Mouse (Mus musculus): ENCODE data around the gene Haus7. TPM values are rescaled to one million over a fixed set of nuclear protein-coding genes. Genes with fewer than 3 reads are reported as not detected.

Haus7 gene
- total and polyA plus RNA-seq, 2 experiments from 2014 or later, result 25.3 to 60.8 TPM

DNA sequence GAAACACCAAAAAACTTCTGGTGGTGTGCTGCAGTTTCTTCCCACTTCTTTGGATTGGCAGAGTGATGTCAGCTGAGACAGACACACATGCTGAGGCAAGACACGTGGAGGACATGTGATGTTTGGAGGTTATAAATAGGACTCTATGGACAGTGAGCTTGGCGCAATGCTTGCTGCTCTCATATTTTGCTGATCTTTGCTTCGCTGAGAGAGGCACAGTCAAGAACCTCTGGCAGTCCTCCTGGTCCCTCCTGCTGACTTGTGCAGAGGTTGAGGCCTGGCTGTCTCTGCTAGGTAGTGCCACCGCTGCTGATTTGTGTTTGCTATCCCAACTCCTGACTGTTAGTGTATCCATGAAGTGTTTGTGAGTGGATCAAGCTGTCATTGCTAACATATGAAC lies 67.4 kb downstream of the Haus7 start:
- Histone ChIP-seq H3K4me1 (ENCODE audit: insufficient read depth) (no peaks in the 10 kb centered on the region), H3K27me3 (ENCODE audit: insufficient read depth, low read length) (no peaks in the 10 kb centered on the region), H3K9ac (no peak overlapping the region), H3K4me3 (ENCODE audit: low read depth, low read length) (no peak overlapping the region), H3K36me3 (ENCODE audit: insufficient read depth) (no peaks in the 10 kb centered on the region), H3K27ac (ENCODE audit: low read depth, low read length) (no peak overlapping the region), H3K9me3 (ENCODE audit: low read length) (no peaks in the 10 kb centered on the region), H3K4me2 (ENCODE audit: low read depth) (no peak overlapping the region)
- 85% methylated on average over 4 of the region's 4 CpGs for WGBS
- no peak for TF ChIP-seq CTCF (IDR thresholded peaks at IDR 0.05; ENCODE audit: low read depth)
- DNase-seq (no peak), ATAC-seq (no peak)

Other genes with a start within 250 kb of the Haus7 start
- 0.31 TPM in 1 of 2 replicates, not detected in the other for gene Xlr4b, start 244.7 kb downstream of the Haus7 start, total RNA-seq (2014; rRNA removed)
- 0.17 and 0.79 TPM in 2 replicates for gene Xlr4b, start 244.7 kb downstream of the Haus7 start, polyA plus RNA-seq (2015; fragmentation: Nextera tagmentation; extraction: Ambion mirVana)
- 20.5 and 23.7 TPM in 2 replicates for gene F8a, start 230.8 kb downstream of the Haus7 start, total RNA-seq (2014; rRNA removed)
- gene F8a, start 230.8 kb downstream of the Haus7 start, polyA plus RNA-seq (2015; fragmentation: Nextera tagmentation; extraction: Ambion mirVana), result 33.0 and 34.3 TPM in 2 replicates
- gene Xlr4c, start 215.9 kb downstream of the Haus7 start, total RNA-seq (2014; rRNA removed), result not detected in 2 replicates
- 0.35 TPM in 1 of 2 replicates, not detected in the other for gene Xlr4c, start 215.9 kb downstream of the Haus7 start, polyA plus RNA-seq (2015; fragmentation: Nextera tagmentation; extraction: Ambion mirVana)
- gene Xlr3c, start 193.7 kb downstream of the Haus7 start, total RNA-seq (2014; rRNA removed), result not detected in 2 replicates
- gene Xlr3c, start 193.7 kb downstream of the Haus7 start, polyA plus RNA-seq (2015; fragmentation: Nextera tagmentation; extraction: Ambion mirVana), result 0.11 TPM in 1 of 2 replicates, not detected in the other
- not detected in 2 replicates for gene Xlr5a, start 166.1 kb downstream of the Haus7 start, total RNA-seq (2014; rRNA removed)
- not detected in 2 replicates for gene Xlr5a, start 166.1 kb downstream of the Haus7 start, polyA plus RNA-seq (2015; fragmentation: Nextera tagmentation; extraction: Ambion mirVana)
- gene Xlr5c, start 166.1 kb downstream of the Haus7 start, total RNA-seq (2014; rRNA removed), result not detected in 2 replicates
- gene Xlr5c, start 166.1 kb downstream of the Haus7 start, polyA plus RNA-seq (2015; fragmentation: Nextera tagmentation; extraction: Ambion mirVana), result not detected in 2 replicates
- not detected in 2 replicates for gene Gm45015, start 122.2 kb downstream of the Haus7 start, total RNA-seq (2014; rRNA removed)
- not detected in 2 replicates for gene Gm45015, start 122.2 kb downstream of the Haus7 start, polyA plus RNA-seq (2015; fragmentation: Nextera tagmentation; extraction: Ambion mirVana)
- 24.6 and 32.3 TPM in 2 replicates for gene Zfp275, start 116.4 kb downstream of the Haus7 start, total RNA-seq (2014; rRNA removed)
- gene Zfp275, start 116.4 kb downstream of the Haus7 start, polyA plus RNA-seq (2015; fragmentation: Nextera tagmentation; extraction: Ambion mirVana), result 3.7 and 5.2 TPM in 2 replicates
- gene Gm18336, start 60.3 kb downstream of the Haus7 start, total RNA-seq (2014; rRNA removed), result 0.19 TPM in 1 of 2 replicates, not detected in the other
- 0.07 TPM in 1 of 2 replicates, not detected in the other for gene Gm18336, start 60.3 kb downstream of the Haus7 start, polyA plus RNA-seq (2015; fragmentation: Nextera tagmentation; extraction: Ambion mirVana)
- gene Zfp92, start 47.9 kb downstream of the Haus7 start, total RNA-seq (2014; rRNA removed), result 2.3 and 4.0 TPM in 2 replicates
- 0.54 and 0.80 TPM in 2 replicates for gene Zfp92, start 47.9 kb downstream of the Haus7 start, polyA plus RNA-seq (2015; fragmentation: Nextera tagmentation; extraction: Ambion mirVana)
- not detected in 2 replicates for gene Trex2, start 23.7 kb downstream of the Haus7 start, total RNA-seq (2014; rRNA removed)
- not detected in 2 replicates for gene Trex2, start 23.7 kb downstream of the Haus7 start, polyA plus RNA-seq (2015; fragmentation: Nextera tagmentation; extraction: Ambion mirVana)
- gene Bgn, start 24.6 kb upstream of the Haus7 start, total RNA-seq (2014; rRNA removed), result 24.8 and 39.7 TPM in 2 replicates
- 17.7 and 18.3 TPM in 2 replicates for gene Bgn, start 24.6 kb upstream of the Haus7 start, polyA plus RNA-seq (2015; fragmentation: Nextera tagmentation; extraction: Ambion mirVana)
- 21.4 and 26.0 TPM in 2 replicates for gene Atp2b3, start 44.0 kb upstream of the Haus7 start, total RNA-seq (2014; rRNA removed)
- 3.9 and 5.5 TPM in 2 replicates for gene Atp2b3, start 44.0 kb upstream of the Haus7 start, polyA plus RNA-seq (2015; fragmentation: Nextera tagmentation; extraction: Ambion mirVana)
- 0.19 and 0.92 TPM in 2 replicates for gene Dusp9, start 180.4 kb upstream of the Haus7 start, total RNA-seq (2014; rRNA removed)
- gene Dusp9, start 180.4 kb upstream of the Haus7 start, polyA plus RNA-seq (2015; fragmentation: Nextera tagmentation; extraction: Ambion mirVana), result 0.23 and 0.28 TPM in 2 replicates
- gene Pnck, start 201.1 kb upstream of the Haus7 start, total RNA-seq (2014; rRNA removed), result 104 and 117 TPM in 2 replicates
- gene Pnck, start 201.1 kb upstream of the Haus7 start, polyA plus RNA-seq (2015; fragmentation: Nextera tagmentation; extraction: Ambion mirVana), result 136 and 145 TPM in 2 replicates
- gene Slc6a8, start 214.1 kb upstream of the Haus7 start, total RNA-seq (2014; rRNA removed), result 39.5 and 45.4 TPM in 2 replicates
- 3.9 and 5.8 TPM in 2 replicates for gene Slc6a8, start 214.1 kb upstream of the Haus7 start, polyA plus RNA-seq (2015; fragmentation: Nextera tagmentation; extraction: Ambion mirVana)

Data from forebrain, postnatal 0 days (tissue).